Mouse (Mus musculus) c-Kit-positive CD71-positive TER-119-positive erythroid progenitor cells, embryonic 14.5 days (primary cell): ENCODE measurements around the gene Anks1b.

ENCODE experiments used
- DNase-seq: peaks from one replicate; pipeline ENCODE4 v3.0.0-alpha.2; 2013; ENCODE audit warnings: low spot score

Anks1b gene

GRCm38 (mm10) chr10:89873146-89873950, at the start of gene Anks1b:
Gene Anks1b (plus strand): TSS chr10:89873509.
- no peak for DNase-seq

- DNase-seq: peak; percentile 23
Observed at GRCm38 (mm10) chr10:89823906-89824305, 49.4 kb upstream of the Anks1b start.

- DNase-seq: no peak
Observed at GRCm38 (mm10) chr10:89826896-89827295, 46.4 kb upstream of the Anks1b start.

GRCm38 (mm10) chr10:89832334-89832733, 41.0 kb upstream of the Anks1b start:
- no peak for DNase-seq

GRCm38 (mm10) chr10:89833166-89833565, 40.1 kb upstream of the Anks1b start:
- no peak for DNase-seq

GRCm38 (mm10) chr10:89837476-89837875, 35.8 kb upstream of the Anks1b start:
- no peak for DNase-seq

- no peak for DNase-seq
Observed at GRCm38 (mm10) chr10:89838834-89839233, 34.5 kb upstream of the Anks1b start.

GRCm38 (mm10) chr10:89850951-89851350, 22.4 kb upstream of the Anks1b start:
- no peak for DNase-seq

GRCm38 (mm10) chr10:89855251-89855875, 17.9 kb upstream of the Anks1b start:
- DNase-seq: no peak

- DNase-seq: no peak
Observed at GRCm38 (mm10) chr10:89856286-89856685, 17.0 kb upstream of the Anks1b start.

GRCm38 (mm10) chr10:89868211-89868610, 5.1 kb upstream of the Anks1b start:
- DNase-seq: no peak

GRCm38 (mm10) chr10:89868836-89869235, 4.5 kb upstream of the Anks1b start:
- DNase-seq: no peak

- DNase-seq: no peak
Observed at GRCm38 (mm10) chr10:89872501-89873145, 686 bp upstream of the Anks1b start.

GRCm38 (mm10) chr10:89874036-89874435, 727 bp downstream of the Anks1b start:
- DNase-seq: no peak

- no peak for DNase-seq
Observed at GRCm38 (mm10) chr10:89883561-89883960, 10.3 kb downstream of the Anks1b start.

GRCm38 (mm10) chr10:89902720-89903337, 29.5 kb downstream of the Anks1b start:
- DNase-seq: no peak

GRCm38 (mm10) chr10:89911889-89912288, 38.6 kb downstream of the Anks1b start:
- no peak for DNase-seq

GRCm38 (mm10) chr10:89913174-89913573, 39.9 kb downstream of the Anks1b start:
- no peak for DNase-seq

- DNase-seq: no peak
Observed at GRCm38 (mm10) chr10:89917141-89917540, 43.8 kb downstream of the Anks1b start.

- no peak for DNase-seq
Observed at GRCm38 (mm10) chr10:89921965-89922364, 48.7 kb downstream of the Anks1b start.

GRCm38 (mm10) chr10:89942180-89942579, 68.9 kb downstream of the Anks1b start:
- no peak for DNase-seq

GRCm38 (mm10) chr10:89946636-89947349, 73.5 kb downstream of the Anks1b start:
- no peak for DNase-seq
